Mouse (Mus musculus): ENCODE results near the gene Galnt9.

The Galnt9 gene

DNA sequence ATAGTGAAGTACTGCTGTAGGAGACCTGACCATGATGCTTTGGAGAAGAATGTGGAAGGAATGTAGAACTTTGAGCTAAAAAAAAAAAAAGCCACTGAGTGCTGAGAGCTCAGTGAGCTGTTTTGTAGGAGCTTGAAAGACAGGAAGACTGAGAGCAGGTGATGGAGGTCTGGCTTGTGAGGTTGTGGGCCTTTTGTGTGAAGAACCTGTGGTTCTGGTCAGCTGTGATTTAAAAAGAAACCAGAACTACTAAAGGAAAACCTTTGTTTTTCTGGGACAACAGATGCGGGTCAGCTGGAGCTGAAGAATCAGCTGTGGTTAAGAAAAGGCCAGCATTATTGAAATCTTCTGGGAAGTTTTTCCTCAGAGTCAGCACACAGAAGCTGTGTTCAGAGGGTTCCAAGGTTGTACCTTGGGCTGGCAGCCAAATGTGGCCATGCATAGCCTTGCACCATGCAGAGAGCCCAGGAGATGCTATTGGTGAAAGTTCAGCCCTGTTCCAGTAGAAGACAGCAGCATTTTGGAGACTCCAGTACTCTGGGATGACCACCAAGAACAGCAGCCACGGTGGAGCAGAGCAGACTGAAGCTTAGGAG lies 85.5 kb downstream of the Galnt9 start:
- DNase-seq (ENCODE audit: low read depth, low spot score) = no peak

DNA sequence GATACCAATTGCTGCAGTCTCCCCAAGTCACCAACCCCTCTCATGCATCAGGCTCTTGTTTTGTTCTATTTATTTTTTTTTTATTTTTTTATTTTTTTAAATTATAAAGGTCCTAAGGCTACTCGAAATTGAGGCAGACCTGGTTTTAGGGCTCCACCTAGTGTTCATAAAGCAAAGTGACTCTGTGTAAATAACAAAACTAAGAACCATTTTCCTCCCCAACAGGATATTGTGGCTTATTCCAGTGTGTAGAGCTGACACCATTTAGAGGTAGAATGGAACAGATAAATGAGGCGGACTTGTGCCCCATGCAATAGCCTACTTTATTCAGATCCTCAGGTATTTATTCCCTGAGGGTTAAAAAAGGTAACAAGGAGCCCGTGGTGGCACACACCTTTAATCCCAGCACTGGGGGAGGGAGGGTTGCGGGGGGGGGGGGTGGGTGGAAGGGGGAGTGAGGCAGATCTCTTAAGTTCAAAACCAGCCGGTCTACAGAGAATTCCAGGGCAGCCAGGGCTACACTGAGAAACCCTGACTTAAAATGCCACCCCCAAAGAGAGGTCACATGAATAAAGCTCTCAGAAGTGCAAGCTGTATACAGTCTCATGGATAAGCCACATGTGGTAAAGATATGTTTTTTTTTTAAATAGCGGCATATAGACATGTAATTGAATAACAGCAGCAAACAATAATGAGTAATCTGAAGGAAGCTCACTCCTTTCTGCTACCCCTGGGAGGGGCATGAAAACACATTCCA lies 92.0 kb downstream of the Galnt9 start:
- peak; percentile 40 for DNase-seq (ENCODE audit: low read depth, low spot score)

DNA sequence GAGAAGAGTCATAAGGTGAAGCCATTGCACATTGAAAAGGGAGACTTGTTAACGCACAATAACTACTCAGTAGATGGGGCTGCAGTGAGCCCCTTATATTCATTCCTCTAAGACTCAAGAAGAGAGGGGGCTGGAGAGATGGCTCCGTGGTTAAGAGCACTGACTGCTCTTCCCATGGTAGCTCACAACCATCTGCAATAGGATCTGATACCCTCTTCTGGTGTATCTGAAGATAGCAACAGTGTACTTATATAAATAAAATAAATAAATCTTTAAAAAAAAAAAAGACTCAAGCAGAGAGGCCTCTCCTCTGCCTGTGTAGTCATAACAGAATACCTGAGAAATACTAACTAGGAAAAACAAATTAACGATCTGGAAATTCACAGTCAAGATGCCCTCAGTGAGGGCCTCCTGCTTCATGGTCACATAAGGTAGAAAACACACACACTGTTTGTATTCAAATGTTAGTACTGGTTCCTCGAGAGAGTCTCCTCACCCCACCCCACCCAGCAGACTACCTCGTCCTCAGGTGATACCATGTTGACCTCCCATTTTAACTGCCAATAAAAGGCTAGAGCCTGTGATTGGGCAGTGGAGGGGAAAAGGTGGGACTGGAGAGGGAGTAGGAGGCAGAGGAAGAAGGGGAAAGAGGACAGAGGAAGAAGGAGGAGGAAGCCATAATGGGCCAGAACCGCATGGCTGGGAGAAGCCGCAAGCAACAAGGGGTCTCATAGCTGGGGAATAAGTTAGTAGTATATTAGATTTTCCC lies 94.3 kb downstream of the Galnt9 start:
- no peak for DNase-seq (ENCODE audit: low read depth, low spot score)

DNA sequence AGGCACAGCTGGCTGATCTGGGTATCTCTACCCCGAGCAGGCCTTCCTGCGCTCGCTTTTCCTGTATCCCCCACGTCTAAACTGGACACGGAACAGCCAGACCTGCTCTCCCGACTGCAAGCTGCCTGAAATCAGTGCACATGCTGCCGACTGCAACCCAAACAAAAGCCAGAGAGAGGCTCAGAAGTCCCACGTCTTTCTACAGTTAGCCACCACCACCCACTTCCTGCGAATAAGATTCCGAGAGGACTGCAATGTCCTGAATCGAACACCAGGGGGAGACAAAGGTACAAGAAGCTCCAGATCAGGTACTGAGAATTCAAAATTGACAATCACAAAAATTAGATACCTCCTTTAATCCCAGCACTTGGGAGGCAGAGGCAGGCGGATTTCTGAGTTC lies 95.3 kb downstream of the Galnt9 start:
- peak; percentile 57 for DNase-seq (ENCODE audit: low read depth, low spot score)

DNA sequence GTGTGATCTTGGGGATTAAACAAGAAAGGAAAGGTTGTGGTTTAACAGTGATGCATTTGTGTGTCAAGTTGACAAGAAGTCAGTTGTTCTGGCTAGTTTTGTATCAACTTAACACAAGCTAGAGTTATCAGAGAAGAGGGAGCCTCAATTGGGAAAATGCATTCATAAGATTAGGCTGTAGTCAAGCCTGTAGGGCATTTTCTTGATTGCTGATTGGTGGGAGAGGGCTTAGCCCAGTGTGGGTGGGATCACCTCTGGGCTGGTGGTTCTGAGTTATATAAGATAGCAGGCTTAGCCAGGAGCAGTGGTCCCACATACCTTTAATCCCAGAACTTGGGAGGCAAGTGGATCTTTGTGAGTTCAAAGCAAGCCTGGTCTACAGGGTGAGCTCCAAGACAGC lies 102.2 kb downstream of the Galnt9 start:
- no peak for DNase-seq (ENCODE audit: low read depth, low spot score)

DNA sequence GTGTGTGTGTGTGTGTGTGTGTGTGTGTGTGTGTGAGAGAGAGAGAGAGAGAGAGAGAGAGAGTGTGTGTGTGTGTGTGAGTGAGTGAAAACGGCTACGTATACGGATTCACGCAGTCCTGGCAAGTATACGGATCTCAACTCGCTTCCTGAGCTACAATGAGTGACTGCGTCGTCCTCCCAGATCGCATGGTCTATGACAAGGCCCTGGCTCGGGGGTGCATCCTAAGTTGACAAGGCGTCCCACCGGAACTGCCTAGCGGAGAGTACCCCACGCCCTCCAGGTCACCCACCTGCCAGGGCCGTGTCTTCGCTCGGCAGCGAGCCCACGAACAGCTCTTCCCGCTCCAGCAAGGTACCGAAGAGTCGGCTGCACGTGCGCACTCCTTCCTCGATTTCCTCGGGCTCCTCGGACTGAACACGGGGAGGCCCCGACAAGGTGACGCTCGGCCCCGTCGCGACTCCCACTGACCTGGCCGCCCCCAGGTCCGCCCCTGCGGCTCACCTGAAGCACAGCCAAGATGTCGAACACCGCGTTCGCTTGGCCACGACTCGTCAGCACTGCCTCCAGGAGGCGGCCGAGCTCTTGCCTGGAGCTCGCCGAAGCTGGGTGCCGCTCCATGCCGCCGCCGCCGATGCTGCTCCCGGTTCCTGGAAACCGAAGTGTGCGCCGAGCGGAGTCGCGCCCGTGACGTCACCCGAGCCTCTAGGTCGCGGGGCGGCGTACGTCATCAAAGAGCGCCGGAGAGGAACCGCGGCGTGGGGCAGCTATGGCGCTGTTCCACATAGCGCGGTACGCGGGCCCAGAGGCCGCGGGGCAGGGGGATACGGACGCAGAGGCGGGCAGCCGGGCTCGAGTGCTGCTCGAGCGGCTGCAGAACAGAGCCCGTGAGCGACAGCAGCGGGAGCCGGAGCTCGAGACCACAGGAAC lies 108.8 kb downstream of the Galnt9 start, which contains the start of the genes Noc4l and Ddx51:
Gene Noc4l (minus strand): TSS at position 699 of the 930 bp plus-strand sequence.
Gene Ddx51 (plus strand): TSS at position 733 of the 930 bp plus-strand sequence.
- DNase-seq (ENCODE audit: low read depth, low spot score) = peak; percentile 95

DNA sequence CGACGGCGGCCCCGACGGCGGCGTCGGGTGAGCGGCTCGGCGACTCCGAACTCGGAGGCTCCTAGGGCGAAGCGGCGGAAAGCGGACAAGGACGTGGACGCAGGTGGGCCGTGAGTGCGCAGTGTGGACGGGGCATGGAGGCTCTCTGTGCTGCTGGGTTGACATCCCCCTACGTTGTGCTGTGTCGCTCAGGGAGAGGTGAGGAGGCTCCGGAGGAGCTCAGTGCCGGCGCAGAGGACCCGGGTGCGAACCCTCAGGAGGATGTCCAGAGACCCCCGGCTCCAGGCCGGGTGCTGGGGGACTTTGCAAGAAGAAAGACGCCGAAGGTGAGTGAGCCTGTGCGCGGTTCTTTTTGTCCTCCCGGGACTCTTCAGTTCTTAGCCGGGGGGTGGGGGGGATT lies 109.5 kb downstream of the Galnt9 start:
- no peak for DNase-seq (ENCODE audit: low read depth, low spot score)

DNA sequence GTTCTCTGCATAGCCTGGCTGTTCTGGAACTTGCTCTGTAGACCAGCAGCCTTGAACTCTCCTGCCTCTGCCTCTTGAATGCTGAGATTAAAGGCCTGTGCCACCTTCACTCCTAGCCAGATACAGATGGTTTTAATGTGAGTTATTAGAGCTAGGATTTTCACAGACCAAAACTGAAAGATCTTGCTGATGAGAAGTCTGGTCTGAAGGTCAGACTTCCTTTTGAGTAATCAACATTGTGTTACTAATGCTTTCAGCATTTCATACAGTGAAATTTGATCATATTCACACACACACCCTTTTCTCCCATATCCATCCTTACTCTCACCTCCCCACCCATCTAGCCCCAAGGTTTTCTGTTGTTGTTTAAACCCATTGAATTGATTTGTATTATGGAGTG lies 115.5 kb downstream of the Galnt9 start:
- no peak for DNase-seq (ENCODE audit: low read depth, low spot score)

DNA sequence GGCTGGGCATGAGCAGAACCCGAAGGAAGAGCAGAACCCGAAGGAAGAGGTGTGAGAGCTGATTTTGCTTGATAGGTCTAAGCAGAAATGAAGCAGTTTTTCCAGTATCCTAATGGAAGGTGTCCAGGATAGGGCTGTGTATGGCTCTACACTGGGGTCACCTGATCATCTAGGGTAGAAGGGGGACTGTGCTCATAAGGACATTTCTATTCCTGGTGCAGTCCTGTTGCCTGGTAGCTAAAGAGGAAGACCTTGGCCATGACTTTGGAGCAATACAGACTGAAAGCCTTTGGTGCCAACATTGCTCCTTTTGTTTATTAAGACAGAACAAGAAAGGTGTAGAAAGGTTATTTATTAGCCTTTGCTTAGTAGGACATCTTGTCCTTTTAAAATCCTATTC lies 119.9 kb downstream of the Galnt9 start:
- no peak for DNase-seq (ENCODE audit: low read depth, low spot score)

DNA sequence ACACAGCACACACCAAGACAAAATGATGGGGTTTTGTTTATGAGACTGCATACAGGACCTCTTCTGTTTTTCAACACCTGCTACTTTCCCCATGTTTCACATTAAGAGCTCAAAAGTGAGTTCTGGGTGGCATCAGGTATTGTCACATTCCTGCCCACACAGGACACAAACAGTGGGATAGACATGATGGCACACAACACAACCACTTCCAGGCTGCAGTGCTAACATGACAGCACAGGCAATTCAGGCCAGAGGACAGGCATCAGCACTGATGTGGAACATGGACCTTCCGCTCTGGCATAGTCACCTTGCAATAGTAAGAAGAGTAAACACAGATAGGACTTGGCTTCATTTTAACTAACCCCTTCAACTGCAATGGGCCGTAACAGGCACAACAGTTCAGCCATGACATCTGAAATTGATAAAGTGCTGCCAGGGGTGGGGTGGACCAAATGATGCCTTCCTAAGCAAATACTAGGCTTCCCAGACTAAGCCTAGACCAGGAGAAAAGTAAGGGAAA lies 120.7 kb downstream of the Galnt9 start:
- DNase-seq (ENCODE audit: low read depth, low spot score) = no peak

DNA sequence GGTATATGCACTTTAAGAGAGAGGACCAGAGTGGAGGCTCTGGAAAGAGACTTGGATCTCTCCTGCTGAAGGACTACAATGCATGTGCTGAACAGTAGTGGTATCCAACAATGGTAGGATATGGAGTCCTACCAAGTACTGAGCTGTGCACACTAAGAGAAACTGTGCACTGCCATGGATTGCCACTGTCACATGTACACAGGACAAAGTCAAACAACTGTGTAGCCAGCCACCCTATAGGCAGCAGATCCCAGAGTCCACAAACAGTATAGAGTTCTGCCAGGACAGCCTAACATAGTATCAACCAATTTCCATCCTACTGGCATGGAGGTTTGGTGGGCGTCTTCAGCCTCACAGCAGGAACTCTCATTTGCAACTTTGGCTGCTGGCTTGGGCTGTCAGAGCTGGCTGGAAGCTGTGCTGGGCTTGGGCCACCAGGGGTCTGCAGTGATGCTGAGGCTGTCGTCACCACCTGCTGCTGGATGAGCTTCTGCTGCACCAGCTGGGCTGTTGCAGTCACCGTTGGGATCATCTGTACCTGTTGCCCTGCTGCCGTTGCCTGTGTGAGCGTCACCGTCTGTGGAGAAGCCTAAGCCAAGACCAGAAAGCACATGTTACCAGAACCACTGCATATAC lies 121.4 kb downstream of the Galnt9 start:
- DNase-seq (ENCODE audit: low read depth, low spot score) = no peak

Data from retina, postnatal 7 days (tissue).